Mouse (Mus musculus) embryonic facial prominence, embryonic 14.5 days (tissue): Measurements from ENCODE around the gene Cables2. TPM values are rescaled to one million over a fixed set of nuclear protein-coding genes. Genes with fewer than 3 reads are reported as not detected.

Experiments
- ATAC-seq: fragments of 200-750 bp; cut with Nextera tagmentation; 2 replicates; pipeline ENCODE4 v1.8.0; 2017; ENCODE audit warnings: low read depth, moderate number of reproducible peaks, moderate TSS enrichment
- DNase-seq: peaks from one replicate; pipeline ENCODE4 v3.0.0-alpha.2; 2015; ENCODE audit warnings: low spot score
- H3K27ac ChIP-seq: fragments of 300-500 bp; sonication (generic); replicated peaks from 2 replicates; pipeline ENCODE4 v1.5.1; 2014; ENCODE audit warnings: low read depth, mild to moderate bottlenecking, low read length, moderate library complexity
- H3K27me3 ChIP-seq: fragments of 300-500 bp; sonication (generic); replicated peaks from 2 replicates; pipeline ENCODE4 v1.6.1; 2014; ENCODE audit warnings: low read length; ENCODE audit not compliant: control insufficient read depth, insufficient read depth
- H3K36me3 ChIP-seq: fragments of 300-500 bp; sonication (generic); 2 replicates; pipeline ENCODE4 v1.6.1; 2014; ENCODE audit warnings: low read length, mixed read lengths; ENCODE audit not compliant: control insufficient read depth, insufficient read depth
- H3K4me1 ChIP-seq: fragments of 300-500 bp; sonication (generic); 2 replicates; pipeline ENCODE4 v1.6.1; 2014; ENCODE audit warnings: antibody characterized with exemption, low read length; ENCODE audit not compliant: control insufficient read depth, insufficient read depth
- H3K4me2 ChIP-seq: fragments of 300-500 bp; sonication (generic); 2 replicates; pipeline ENCODE4 v1.6.1; 2014; ENCODE audit warnings: low read depth, mild to moderate bottlenecking, low read length, moderate library complexity, mixed read lengths
- H3K4me3 ChIP-seq: fragments of 300-500 bp; sonication (generic); 2 replicates; pipeline ENCODE4 v1.5.1; 2014; ENCODE audit warnings: low read depth, mild to moderate bottlenecking, low read length
- H3K9ac ChIP-seq: fragments of 300-500 bp; sonication (generic); 2 replicates; pipeline ENCODE4 v1.6.1; 2014; ENCODE audit warnings: low read depth, mild to moderate bottlenecking, low read length, moderate library complexity, mixed read lengths
- H3K9me3 ChIP-seq: fragments of 300-500 bp; sonication (generic); 2 replicates; pipeline ENCODE4 v1.6.1; 2016; ENCODE audit warnings: low read length; ENCODE audit not compliant: control insufficient read depth
- WGBS: fragments of 180-500 bp; shearing (Covaris S2); extraction: QIAGEN DNeasy Blood & Tissue Kit; methylation state at CpG from one replicate; pipeline ENCODE4 v1.1.7; 2014; 5-methylcytosine and 5-hydroxymethylcytosine counted together
- polyA plus RNA-seq: library from polyadenylated mRNA; unstranded; fragments of >200 nt; fragmentation: Nextera tagmentation; extraction: Ambion mirVana; gene quantifications from 2 replicates; pipeline ENCODE4 v1.2.1, GENCODE M21; 2014

Cables2 gene
- polyA plus RNA-seq, 1 experiment from 2014 or later: 16.5 TPM

DNA sequence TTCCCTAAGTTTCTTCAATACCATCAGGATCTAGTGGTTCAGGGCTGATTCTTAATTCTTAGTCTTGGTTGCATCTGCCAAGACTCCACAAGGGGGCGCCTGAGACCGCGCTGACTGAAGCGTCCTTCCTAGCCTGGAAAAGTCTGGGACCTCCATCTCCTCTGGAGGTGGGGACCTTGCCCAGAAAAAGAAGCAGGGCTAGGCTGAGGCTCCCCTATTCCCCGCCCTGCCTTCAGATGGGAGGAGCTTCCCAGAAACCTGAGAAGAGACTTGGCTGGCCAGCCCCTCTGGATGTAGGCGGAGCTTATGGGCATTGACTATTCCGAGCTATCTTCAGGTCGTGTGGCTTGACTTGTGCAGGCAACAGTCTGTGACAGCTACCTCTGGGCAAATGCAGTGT lies 2.5 kb upstream of the Cables2 start:
- Histone ChIP-seq H3K36me3 (no peaks in the 10 kb centered on the region), H3K4me1 (peaks cover 10% of the 10 kb centered on the region), H3K4me3 (no peak overlapping the region), H3K27ac (no peak overlapping the region), H3K9ac (no peak overlapping the region), H3K9me3 (no peaks in the 10 kb centered on the region), H3K4me2 (peak overlapping the region; percentile 11; the same call in 1 of the 2 replicates), H3K27me3 (no peaks in the 10 kb centered on the region; the same call in 1 of the 2 replicates)
- WGBS: 2% methylated on average over 8 of the region's 8 CpGs
- ATAC-seq (peak; percentile 48), DNase-seq (peak; percentile 92)

DNA sequence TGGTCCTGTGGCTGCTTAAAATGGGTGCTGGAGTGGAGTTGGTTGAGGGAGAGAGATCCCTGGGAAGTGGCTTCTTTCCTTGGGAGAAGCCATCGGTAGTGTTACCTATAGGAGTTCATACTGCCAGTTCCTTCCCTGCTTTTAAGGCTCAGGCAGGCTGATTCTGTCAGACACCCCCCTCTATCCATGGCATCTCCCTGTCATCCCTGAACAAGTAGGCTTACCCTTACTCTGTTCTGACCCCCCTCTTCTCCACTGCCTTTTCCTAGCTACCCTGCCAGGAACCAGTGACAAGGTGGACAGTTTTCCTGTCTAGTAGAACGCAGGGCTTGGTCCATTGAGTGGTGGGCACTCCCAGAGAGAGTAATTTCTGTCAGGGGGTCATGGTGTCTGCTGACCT lies 1.2 kb upstream of the Cables2 start:
- Histone ChIP-seq H3K4me3 (no peak overlapping the region), H3K4me2 (no peak overlapping the region), H3K4me1 (peaks cover 10% of the 10 kb centered on the region), H3K9ac (no peak overlapping the region), H3K9me3 (no peaks in the 10 kb centered on the region), H3K27ac (no peak overlapping the region), H3K27me3 (no peaks in the 10 kb centered on the region; the same call in 1 of the 2 replicates), H3K36me3 (no peaks in the 10 kb centered on the region)
- ATAC-seq (no peak), DNase-seq (no peak)
- 83% methylated on average over 2 of the region's 2 CpGs for WGBS

DNA sequence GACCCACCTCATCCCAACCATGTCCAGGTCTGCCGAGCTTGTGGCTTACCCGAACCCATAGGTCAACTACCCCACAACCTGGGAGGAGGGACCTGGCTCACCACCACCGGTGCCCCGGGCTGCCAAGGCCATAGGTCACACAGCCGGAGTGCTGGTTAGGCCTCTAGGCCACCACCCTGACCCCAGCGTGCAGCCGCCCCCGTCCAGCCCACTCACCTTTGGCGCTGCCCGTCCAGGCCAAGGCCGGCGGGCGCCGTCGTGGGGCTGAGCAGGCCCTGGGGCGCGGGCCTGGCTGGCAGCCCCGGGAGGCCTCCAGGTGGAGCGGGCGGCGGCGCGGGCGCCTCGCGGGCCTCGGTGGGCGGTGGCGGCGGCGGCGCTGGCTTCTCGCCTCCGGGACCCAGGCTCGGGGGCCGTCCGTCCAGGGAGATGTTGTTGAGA lies 393 bp downstream of the Cables2 start:
- ATAC-seq: peak; percentile 34
- no peak for DNase-seq
- peaks cover under 1% of the 10 kb centered on the region; the same call in 1 of the 2 replicates for H3K36me3 ChIP-seq
- peaks cover 10% of the 10 kb centered on the region for H3K4me1 ChIP-seq
- H3K9me3 ChIP-seq: no peaks in the 10 kb centered on the region
- H3K4me3 ChIP-seq: peak overlapping the region; percentile 85
- no peaks in the 10 kb centered on the region; the same call in 1 of the 2 replicates for H3K27me3 ChIP-seq
- 4% methylated on average over 5 of the region's 37 CpGs for WGBS
- H3K4me2 ChIP-seq: peak overlapping the region; percentile 96
- H3K9ac ChIP-seq: peak overlapping the region; percentile 92
- H3K27ac ChIP-seq: peak overlapping the region; percentile 63

DNA sequence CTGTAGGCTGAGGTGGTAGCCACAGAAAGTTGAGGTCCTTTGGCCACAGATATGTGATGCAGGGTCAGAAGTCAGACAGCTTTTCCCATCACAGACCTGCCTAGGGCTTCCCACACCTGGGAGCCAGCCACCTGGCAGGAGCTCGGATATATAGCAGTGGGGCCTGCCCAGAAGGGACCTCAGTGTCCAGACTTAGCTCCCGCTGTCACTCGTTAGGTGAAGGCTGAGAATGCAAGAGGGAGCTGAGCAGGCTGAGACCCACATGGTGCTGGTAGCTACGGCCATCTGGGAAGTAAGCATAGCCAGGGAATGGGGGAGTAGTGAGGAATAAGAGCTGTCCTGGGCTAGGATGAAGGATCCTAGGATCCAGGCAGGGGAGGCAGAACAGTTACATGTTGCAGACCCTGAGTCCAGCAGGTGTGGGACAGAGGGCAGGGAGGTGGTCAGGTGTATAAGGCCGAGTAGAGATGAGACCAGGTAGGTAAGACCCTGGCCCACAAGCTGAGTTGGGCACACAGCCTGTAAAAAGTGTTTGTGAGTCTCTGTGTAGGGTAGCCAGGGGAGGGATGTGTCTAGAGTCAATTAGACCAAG lies 1.4 kb downstream of the Cables2 start:
- H3K27ac ChIP-seq: no peak overlapping the region
- peak overlapping the region; percentile 92 for H3K9ac ChIP-seq

DNA sequence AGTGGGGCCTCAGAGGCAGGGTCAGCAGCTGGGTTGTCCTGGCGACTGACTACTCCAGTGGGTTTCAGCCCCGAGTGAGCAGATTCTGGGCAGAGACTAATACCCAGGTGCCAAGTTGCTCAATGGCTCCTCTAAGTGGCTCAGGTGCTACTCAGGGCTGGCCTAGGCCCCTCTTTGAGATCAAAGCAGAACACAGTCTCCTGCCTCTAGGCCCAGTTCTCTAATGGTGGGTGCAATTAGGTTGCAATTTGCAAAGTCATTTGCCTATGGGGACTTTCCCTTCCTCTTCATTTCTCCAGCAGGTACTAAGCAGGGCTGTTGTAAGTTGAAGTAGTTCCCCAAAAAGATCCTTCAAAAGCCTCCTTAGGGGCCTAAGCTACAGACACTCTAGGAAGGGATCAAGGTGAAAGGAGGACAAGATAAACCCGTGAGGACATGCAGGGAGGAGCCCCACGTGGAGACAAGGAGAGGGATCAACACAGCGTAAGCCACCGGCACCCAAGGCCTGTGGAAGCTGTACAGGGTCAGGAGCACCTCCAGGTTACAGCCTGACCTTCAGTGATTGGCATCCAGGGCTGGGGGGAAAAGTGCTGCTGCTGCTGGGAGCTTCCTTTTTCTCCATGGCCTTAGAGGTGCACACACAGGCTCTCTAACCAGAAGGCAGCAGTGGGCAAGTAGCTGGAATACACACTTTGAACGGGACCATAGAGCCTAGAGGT lies 2.6 kb downstream of the Cables2 start:
- WGBS: 80% methylated on average over 7 of the region's 7 CpGs
- H3K27ac ChIP-seq: no peak overlapping the region
- H3K27me3 ChIP-seq: no peaks in the 10 kb centered on the region; the same call in 1 of the 2 replicates
- no peak overlapping the region for H3K4me3 ChIP-seq
- no peak overlapping the region; the same call in 1 of the 2 replicates for H3K9ac ChIP-seq
- DNase-seq (no peak), ATAC-seq (no peak)
- H3K36me3 ChIP-seq: peaks cover 19% of the 10 kb centered on the region; the same call in 1 of the 2 replicates
- H3K4me2 ChIP-seq: no peak overlapping the region
- H3K9me3 ChIP-seq: no peaks in the 10 kb centered on the region
- peaks cover 10% of the 10 kb centered on the region; the same call in 1 of the 2 replicates for H3K4me1 ChIP-seq

More for the DNA sequence above, 1.4 kb downstream of the Cables2 start:
- ATAC-seq: no peak
- H3K4me2 ChIP-seq: peak overlapping the region; percentile 96
- H3K36me3 ChIP-seq: peaks cover 9% of the 10 kb centered on the region; the same call in 1 of the 2 replicates
- peak overlapping the region; percentile 85 for H3K4me3 ChIP-seq
- no peaks in the 10 kb centered on the region for H3K9me3 ChIP-seq
- H3K4me1 ChIP-seq: peaks cover 10% of the 10 kb centered on the region
- no peaks in the 10 kb centered on the region; the same call in 1 of the 2 replicates for H3K27me3 ChIP-seq
- WGBS: 60% methylated on average over 5 of the region's 5 CpGs
- no peak for DNase-seq

DNA sequence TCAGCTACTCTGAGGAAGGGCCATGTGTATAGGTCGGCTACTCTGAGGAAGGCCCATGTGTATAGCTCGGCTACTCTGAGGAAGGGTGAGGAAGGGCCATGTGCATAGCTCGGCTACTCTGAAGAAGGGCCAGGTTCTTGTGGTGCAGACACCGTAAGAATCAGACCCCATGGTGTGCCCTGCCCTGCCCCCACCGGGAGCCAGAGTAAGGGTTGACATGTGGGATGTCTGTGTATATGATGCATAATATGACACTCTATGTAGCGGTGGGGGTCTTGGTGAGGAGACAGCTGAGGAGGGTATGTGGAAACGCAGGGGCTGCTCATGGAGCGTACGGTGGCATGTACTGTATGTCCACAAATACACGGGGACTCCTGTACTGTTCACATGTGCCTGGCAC lies 4.0 kb downstream of the Cables2 start:
- no peak overlapping the region for H3K27ac ChIP-seq
- WGBS: 91% methylated on average over 10 of the region's 10 CpGs
- no peak overlapping the region for H3K4me3 ChIP-seq
- no peaks in the 10 kb centered on the region; the same call in 1 of the 2 replicates for H3K27me3 ChIP-seq
- H3K9me3 ChIP-seq: no peaks in the 10 kb centered on the region
- ATAC-seq (no peak), DNase-seq (no peak)
- H3K36me3 ChIP-seq: peaks cover 19% of the 10 kb centered on the region; the same call in 1 of the 2 replicates
- peaks cover 10% of the 10 kb centered on the region; the same call in 1 of the 2 replicates for H3K4me1 ChIP-seq
- H3K4me2 ChIP-seq: no peak overlapping the region
- H3K9ac ChIP-seq: no peak overlapping the region

DNA sequence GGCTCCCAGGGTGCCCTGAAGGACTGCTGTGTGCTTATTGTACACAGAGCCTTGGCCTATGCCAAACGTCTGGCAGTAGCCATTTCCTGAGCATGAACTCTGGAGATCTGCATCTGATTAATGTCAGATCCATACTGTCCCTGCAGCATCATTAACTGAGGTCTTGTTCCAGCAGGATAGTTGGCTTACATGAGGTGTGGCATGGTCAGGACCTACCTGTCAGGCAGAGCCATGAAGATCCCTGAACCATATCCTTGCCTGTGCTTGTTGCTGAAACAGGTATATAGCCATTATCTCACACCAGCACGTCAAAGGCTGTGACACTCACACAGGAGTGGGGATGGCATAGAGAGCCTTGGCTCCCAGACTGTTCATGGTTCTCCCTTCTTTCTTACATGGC lies 5.3 kb downstream of the Cables2 start:
- WGBS: 56% methylated on average over 2 of the region's 2 CpGs
- H3K36me3 ChIP-seq: peaks cover 31% of the 10 kb centered on the region
- no peak overlapping the region for H3K9ac ChIP-seq
- ATAC-seq (no peak), DNase-seq (no peak)
- no peaks in the 10 kb centered on the region for H3K27me3 ChIP-seq
- H3K4me3 ChIP-seq: no peak overlapping the region
- peaks cover 10% of the 10 kb centered on the region; the same call in 1 of the 2 replicates for H3K4me1 ChIP-seq
- H3K9me3 ChIP-seq: no peaks in the 10 kb centered on the region
- H3K4me2 ChIP-seq: no peak overlapping the region
- no peak overlapping the region for H3K27ac ChIP-seq

DNA sequence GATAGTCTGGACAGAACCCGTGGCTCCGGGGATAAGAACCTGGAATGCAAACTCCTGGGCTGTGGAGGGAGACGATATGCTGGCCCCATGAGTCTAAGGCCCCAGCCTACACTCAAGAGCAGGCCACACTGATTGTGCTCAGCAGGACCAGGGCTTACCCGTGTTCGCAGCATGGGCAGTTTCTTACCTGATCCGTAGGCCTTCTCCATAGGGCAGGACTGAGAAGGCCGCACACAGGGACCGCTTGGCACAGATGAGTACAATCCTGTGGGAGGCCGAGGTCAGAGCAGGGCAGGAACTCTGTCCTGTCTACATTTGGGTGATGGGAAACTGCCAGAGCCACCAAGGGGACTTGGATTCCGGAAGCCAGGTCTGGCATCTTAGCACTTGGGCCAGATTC lies 10.4 kb downstream of the Cables2 start:
- Histone ChIP-seq H3K9me3 (no peaks in the 10 kb centered on the region), H3K4me3 (no peak overlapping the region), H3K27ac (no peak overlapping the region; the same call in 1 of the 2 replicates), H3K27me3 (no peaks in the 10 kb centered on the region), H3K36me3 (peaks cover 77% of the 10 kb centered on the region), H3K9ac (no peak overlapping the region), H3K4me1 (no peaks in the 10 kb centered on the region), H3K4me2 (no peak overlapping the region)
- WGBS: 87% methylated on average over 10 of the region's 10 CpGs
- no peak for DNase-seq
- no peak for ATAC-seq
